Comparison of ENCODE assay signal across 1 mouse cellular context in genomic region chr11:69886907-69887635, GRCm38 (mm10).
TF ChIP-seq lines count a peak whose summit lies in the region.

No protein-coding gene starts in this region.

TF ChIP-seq in CH12.LX, 34 proteins besides CTCF, POLR2A, EP300 and RAD21:
- TF ChIP-seq ZMIZ1 (IDR thresholded peaks at IDR 0.05; ENCODE audit: low read depth, low read length) = no peak
- TF ChIP-seq KAT2A (IDR thresholded peaks at IDR 0.05; ENCODE audit: insufficient replicate concordance, low read length) = no peak
- TF ChIP-seq UBTF (IDR thresholded peaks at IDR 0.05; ENCODE audit: low read depth, low read length) = no peak
- peak; percentile 66 for TF ChIP-seq SMC3 (IDR thresholded peaks at IDR 0.05; ENCODE audit: low read depth, low read length)
- no peak for TF ChIP-seq POLR2AphosphoS2 (IDR thresholded peaks at IDR 0.05; ENCODE audit: low read depth, low read length)
- TF ChIP-seq MYC (IDR thresholded peaks at IDR 0.05; ENCODE audit: low read depth, low read length) = no peak
